Mouse (Mus musculus): ENCODE results near the gene Rhcg. TPM values are rescaled to one million over a fixed set of nuclear protein-coding genes. Genes with fewer than 3 reads are reported as not detected.

Gene Rhcg
- polyA plus RNA-seq, 1 experiment from 2014 or later = not detected

- H3K4me2 ChIP-seq = no peak overlapping the region
- 49% methylated on average over 8 of the region's 8 CpGs for WGBS
- H3K27me3 ChIP-seq (replicated peaks) = peaks cover 98% of the 10 kb centered on the region
- no peak overlapping the region for H3K9ac ChIP-seq
- H3K36me3 ChIP-seq = no peaks in the 10 kb centered on the region
- H3K9me3 ChIP-seq (replicated peaks) = no peaks in the 10 kb centered on the region
- H3K4me1 ChIP-seq (replicated peaks) = no peaks in the 10 kb centered on the region
- no peak overlapping the region for H3K4me3 ChIP-seq
- H3K27ac ChIP-seq (ENCODE audit: poor library complexity, severe bottlenecking) = no peak overlapping the region
- ATAC-seq (ENCODE audit: insufficient number of reproducible peaks, low FRiP score) = no peak
These were observed 15.5 kb downstream of the Rhcg start for GRCm38 (mm10) chr7:79602006-79602405.

- no peaks in the 10 kb centered on the region for H3K36me3 ChIP-seq
- no peak overlapping the region for H3K4me3 ChIP-seq
- H3K27ac ChIP-seq (ENCODE audit: poor library complexity, severe bottlenecking) = no peak overlapping the region
- H3K9me3 ChIP-seq (replicated peaks) = no peaks in the 10 kb centered on the region
- whole genome bisulfite sequencing = 73% methylated on average over 10 of the region's 10 CpGs
- peaks cover 99% of the 10 kb centered on the region for H3K27me3 ChIP-seq (replicated peaks)
- no peak for ATAC-seq (ENCODE audit: insufficient number of reproducible peaks, low FRiP score)
- no peak overlapping the region for H3K4me2 ChIP-seq
- H3K4me1 ChIP-seq (replicated peaks) = no peaks in the 10 kb centered on the region
- no peak overlapping the region for H3K9ac ChIP-seq
These were observed 17.3 kb downstream of the Rhcg start for GRCm38 (mm10) chr7:79600122-79600521.

- Histone ChIP-seq H3K27ac (ENCODE audit: poor library complexity, severe bottlenecking) (no peak overlapping the region), H3K4me1 (replicated peaks) (peaks cover 11% of the 10 kb centered on the region), H3K27me3 (replicated peaks) (peaks cover 99% of the 10 kb centered on the region), H3K9me3 (replicated peaks) (no peaks in the 10 kb centered on the region), H3K4me3 (no peak overlapping the region), H3K36me3 (no peaks in the 10 kb centered on the region), H3K4me2 (no peak overlapping the region), H3K9ac (no peak overlapping the region)
- ATAC-seq (ENCODE audit: insufficient number of reproducible peaks, low FRiP score) = no peak
- WGBS = 12% methylated on average over 7 of the region's 7 CpGs
These were observed 22.6 kb downstream of the Rhcg start for GRCm38 (mm10) chr7:79594854-79595253.

DNA sequence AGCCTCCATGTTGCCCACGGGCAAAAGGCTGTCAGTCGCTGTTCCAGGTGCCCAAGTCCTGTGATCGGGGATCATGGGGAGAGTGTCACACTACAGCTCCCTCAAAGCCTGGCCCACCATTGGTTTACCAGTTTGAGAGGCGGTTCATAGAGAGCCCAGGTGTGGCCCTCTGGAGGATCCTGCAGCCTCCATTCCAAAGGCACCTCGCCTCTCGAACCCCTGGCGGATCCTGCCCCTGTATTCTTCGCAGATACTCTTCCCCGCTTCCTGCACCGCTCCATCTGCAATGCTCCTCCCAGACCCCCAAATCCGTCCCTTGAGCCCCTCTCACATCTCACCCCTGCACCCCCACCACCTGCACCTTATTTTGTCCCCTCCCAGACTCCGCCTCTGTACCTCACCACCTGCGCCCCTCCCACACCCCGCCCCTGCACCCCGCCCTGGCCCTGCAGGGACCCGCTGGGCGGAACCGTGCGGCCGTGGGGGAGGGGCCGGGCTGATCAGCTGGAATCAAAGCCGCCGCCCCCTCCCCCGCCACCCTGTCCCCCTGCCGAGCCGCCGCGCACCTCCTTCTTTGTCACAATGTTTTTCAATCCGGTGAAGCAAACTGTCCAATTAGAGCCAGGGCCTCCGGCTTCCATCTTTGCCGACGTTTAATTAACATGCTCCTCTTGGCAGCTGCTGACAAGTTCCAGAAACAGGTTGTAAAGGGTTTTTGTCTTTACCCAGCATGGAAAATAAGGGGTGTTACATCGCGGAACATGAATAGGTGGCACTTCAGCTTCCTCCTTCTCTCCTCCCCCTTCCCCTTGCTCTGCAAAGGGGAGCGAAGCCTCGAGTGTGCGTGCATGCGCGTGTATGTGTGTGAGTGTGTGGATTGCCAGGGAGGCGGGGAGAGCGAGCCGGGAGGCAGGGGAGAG is 25.4 kb downstream of the Rhcg start:
- Histone ChIP-seq H3K27ac (ENCODE audit: poor library complexity, severe bottlenecking) (no peak overlapping the region), H3K27me3 (replicated peaks) (peaks cover 95% of the 10 kb centered on the region), H3K9ac (peak overlapping the region; percentile 37; the same call in 1 of the 2 replicates), H3K4me3 (peak overlapping the region; percentile 43), H3K36me3 (no peaks in the 10 kb centered on the region), H3K4me2 (peak overlapping the region; percentile 76), H3K4me1 (replicated peaks) (peaks cover 11% of the 10 kb centered on the region), H3K9me3 (replicated peaks) (peaks cover 7% of the 10 kb centered on the region)
- no peak for ATAC-seq (ENCODE audit: insufficient number of reproducible peaks, low FRiP score)
- 1% methylated on average over 41 of the region's 42 CpGs for WGBS

DNA sequence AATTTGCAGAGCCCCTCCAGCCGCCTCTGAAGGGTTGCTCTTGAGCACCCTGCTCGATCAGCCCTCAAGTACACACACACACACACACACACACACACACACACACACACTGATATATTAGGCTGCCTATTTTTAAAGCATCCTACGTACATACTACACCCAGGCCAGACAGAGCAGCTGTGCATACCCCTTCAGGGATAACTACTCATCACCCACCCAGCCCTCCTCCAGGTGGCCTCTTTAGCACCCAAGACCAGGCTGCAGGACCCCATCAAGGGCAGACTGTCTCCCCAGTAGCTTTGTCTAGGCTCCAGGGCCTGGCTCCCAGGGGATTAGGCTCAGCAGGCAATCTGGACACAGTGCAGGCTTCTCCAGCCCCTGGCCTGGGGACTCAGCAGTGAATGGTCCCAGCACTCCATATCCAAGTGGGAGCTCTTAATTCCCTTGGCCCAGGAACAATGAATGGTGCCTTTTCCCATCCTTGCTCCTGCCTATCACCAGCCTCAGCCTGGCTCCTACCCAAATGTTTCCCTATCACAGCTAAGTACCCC is 26.8 kb downstream of the Rhcg start:
- H3K4me1 ChIP-seq (replicated peaks) = peaks cover 11% of the 10 kb centered on the region
- no peak for ATAC-seq (ENCODE audit: insufficient number of reproducible peaks, low FRiP score)

DNA sequence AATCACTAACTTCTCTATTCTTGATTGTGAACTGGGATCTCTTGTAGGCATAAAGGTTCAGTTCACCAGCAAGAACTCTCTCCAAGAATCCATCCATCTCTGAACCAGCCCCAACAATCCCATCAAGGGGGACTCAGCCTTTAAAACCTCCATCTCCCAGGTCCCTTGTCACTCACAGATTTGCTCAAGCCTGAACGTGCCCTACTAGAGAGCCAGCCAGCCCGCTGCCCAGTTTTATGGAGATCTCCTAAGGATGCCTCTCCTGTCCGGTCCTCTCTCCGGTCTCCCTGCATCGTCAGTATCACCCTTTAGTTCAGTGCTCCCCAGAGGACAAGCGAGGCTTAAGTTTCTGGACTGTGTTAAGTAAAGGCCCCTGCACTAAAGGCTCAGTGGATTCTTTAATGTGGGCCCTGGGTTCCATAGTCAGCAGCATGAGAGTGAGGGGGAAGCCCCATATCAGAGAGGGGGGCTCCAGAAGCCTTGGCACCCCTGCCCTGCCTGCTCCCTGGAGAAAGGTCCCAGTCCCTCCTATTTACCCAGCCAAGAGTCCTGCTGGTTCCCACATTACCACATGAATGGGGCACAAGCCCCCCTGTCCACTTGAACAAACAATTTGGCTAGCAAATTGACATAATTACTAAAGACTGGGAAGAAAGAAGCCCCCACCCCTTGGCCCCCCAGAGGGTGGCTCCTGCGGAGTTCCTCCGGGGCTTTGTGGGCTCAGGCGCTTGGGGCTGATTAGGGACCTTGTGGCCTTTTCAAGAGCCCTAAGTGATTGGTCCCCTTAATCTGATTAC is 27.5 kb downstream of the Rhcg start:
- H3K36me3 ChIP-seq = no peaks in the 10 kb centered on the region
- H3K27me3 ChIP-seq (replicated peaks) = peaks cover 87% of the 10 kb centered on the region
- H3K4me3 ChIP-seq = no peak overlapping the region
- ATAC-seq (ENCODE audit: insufficient number of reproducible peaks, low FRiP score) = no peak
- WGBS = 13% methylated on average over 9 of the region's 9 CpGs
- H3K9ac ChIP-seq = no peak overlapping the region
- H3K4me1 ChIP-seq (replicated peaks) = peaks cover 11% of the 10 kb centered on the region
- no peak overlapping the region for H3K4me2 ChIP-seq
- H3K9me3 ChIP-seq (replicated peaks) = peaks cover 7% of the 10 kb centered on the region
- no peak overlapping the region for H3K27ac ChIP-seq (ENCODE audit: poor library complexity, severe bottlenecking)

More for the DNA sequence above, 26.8 kb downstream of the Rhcg start:
- Histone ChIP-seq H3K9me3 (replicated peaks) (peaks cover 7% of the 10 kb centered on the region), H3K36me3 (no peaks in the 10 kb centered on the region), H3K27ac (ENCODE audit: poor library complexity, severe bottlenecking) (no peak overlapping the region), H3K9ac (no peak overlapping the region), H3K27me3 (replicated peaks) (peaks cover 88% of the 10 kb centered on the region), H3K4me3 (no peak overlapping the region), H3K4me2 (no peak overlapping the region)
- 9% methylated on average over 3 of the region's 3 CpGs for WGBS

DNA sequence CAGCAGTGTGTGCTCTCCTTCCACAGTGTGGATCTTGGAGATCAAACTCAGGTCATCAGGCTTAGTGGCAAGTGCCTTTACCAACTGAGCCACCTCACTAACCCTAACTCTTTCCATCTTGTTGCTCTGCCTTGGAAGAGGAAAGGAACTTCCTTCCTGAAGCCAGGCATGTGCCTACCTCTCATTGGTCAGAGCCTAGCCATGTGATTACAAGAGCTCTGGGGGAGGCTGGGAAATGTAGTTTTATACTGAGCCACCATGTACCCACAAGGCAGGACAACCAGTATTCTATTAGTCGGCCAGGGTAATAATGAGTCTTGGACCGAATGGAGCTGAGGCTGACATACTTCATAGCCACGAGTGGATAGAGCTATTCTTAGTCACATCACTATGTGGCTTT is 29.2 kb downstream of the Rhcg start:
- peaks cover 7% of the 10 kb centered on the region for H3K9me3 ChIP-seq (replicated peaks)
- no peak overlapping the region for H3K27ac ChIP-seq (ENCODE audit: poor library complexity, severe bottlenecking)
- H3K27me3 ChIP-seq (replicated peaks) = peaks cover 87% of the 10 kb centered on the region
- H3K4me2 ChIP-seq = no peak overlapping the region
- no peaks in the 10 kb centered on the region for H3K36me3 ChIP-seq
- no peak overlapping the region for H3K9ac ChIP-seq
- WGBS = 69% methylated on average over 3 of the region's 3 CpGs
- no peak for ATAC-seq (ENCODE audit: insufficient number of reproducible peaks, low FRiP score)
- peaks cover 11% of the 10 kb centered on the region for H3K4me1 ChIP-seq (replicated peaks)
- no peak overlapping the region for H3K4me3 ChIP-seq

GRCm38 (mm10) chr7:79578851-79579241 is 38.6 kb downstream of the Rhcg start:
- Histone ChIP-seq H3K4me2 (peak overlapping the region; percentile 63), H3K4me1 (replicated peaks) (peaks cover 20% of the 10 kb centered on the region), H3K9me3 (replicated peaks) (no peaks in the 10 kb centered on the region), H3K4me3 (peak overlapping the region; percentile 33), H3K9ac (peak overlapping the region; percentile 7; the same call in 1 of the 2 replicates), H3K36me3 (no peaks in the 10 kb centered on the region), H3K27ac (ENCODE audit: poor library complexity, severe bottlenecking) (no peak overlapping the region), H3K27me3 (replicated peaks) (peaks cover 88% of the 10 kb centered on the region)
- peak; percentile 48 for ATAC-seq (ENCODE audit: insufficient number of reproducible peaks, low FRiP score)
- 6% methylated on average over 20 of the region's 20 CpGs for WGBS

DNA sequence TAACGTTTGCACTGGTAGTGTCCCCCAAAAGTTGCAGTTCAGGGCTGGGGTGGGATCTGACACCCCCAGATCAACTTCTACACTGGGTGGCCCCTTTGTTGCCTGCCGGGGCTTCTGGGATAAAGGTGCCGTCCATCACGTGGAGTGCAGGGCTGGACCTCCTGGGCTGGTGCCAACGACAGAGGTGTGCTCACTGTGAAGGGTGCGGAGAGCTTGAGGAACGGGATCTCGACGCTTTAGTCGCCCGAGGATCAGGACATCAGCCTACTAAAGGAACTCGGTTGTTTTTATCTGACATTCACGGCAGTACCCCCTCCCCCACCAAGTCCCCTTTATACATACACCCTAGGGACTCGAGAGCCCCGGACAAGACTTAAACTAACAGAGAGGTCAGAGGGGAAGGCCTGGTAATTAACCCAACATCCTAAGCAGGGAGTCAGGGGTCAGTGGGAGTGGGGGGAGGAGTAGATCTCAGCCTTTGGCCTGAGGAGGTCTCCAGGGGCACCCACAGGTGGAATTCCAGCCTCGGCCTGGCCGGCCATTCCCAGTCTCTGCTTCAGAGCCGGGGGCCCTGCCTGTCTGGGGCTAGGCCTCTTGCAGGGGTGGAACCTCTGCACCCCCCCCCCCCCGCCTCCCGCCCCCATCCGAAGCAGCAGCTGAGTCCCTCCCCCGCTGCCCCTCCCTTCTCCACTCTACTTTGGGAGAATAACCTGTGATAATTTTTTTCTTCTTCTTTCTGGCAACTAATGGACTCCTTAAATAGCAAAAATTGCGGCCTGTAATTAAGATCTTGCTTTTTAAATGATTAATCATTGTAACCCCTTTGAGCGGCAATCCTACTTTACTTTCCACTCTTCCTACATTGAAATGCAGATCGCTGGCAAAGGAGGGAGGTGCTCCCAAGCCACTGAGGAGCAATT is 39.3 kb downstream of the Rhcg start:
- 7% methylated on average over 25 of the region's 25 CpGs for WGBS
- Histone ChIP-seq H3K27me3 (replicated peaks) (peaks cover 88% of the 10 kb centered on the region), H3K9ac (no peak overlapping the region), H3K36me3 (no peaks in the 10 kb centered on the region), H3K4me2 (peak overlapping the region; percentile 63), H3K4me3 (peak overlapping the region; percentile 33; the same call in 1 of the 2 replicates), H3K9me3 (replicated peaks) (no peaks in the 10 kb centered on the region), H3K4me1 (replicated peaks) (peaks cover 20% of the 10 kb centered on the region), H3K27ac (ENCODE audit: poor library complexity, severe bottlenecking) (no peak overlapping the region)
- ATAC-seq (ENCODE audit: insufficient number of reproducible peaks, low FRiP score) = no peak

DNA sequence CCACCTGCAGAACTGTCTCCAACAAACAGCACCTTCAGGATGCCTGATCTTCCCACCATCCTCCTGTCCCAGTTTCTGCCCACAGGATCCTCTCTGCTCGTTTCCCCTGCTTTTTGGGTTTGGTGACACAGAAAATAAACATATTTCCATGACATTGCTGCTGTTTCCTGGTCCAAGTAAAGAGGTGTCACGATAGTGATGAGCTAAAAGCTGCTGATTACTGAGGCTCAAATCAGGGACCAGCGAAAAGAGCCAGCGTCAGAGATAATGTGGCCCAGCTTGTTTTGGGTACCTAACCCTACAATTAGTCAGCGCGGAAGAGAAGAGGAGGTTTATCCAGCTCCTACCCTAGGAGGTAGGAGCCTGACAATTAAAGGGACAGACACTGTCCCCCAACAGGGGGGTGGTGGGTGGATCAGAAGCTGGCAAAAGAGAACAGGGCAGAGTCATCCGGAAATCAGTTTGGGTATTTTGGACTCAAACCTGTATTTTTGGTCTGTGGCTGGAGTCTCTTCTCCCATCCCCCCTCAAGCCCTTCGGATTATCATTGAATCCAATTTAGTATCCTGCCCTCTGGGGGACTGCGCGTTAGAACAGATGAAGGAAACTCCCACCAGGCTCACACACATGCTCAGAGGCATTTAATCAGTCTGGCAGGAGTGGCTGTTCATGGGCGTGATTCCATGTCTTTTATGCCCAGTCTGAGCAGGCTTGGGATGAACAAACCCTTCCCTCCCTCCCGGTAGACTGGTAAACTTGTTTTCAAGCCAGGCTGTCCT is 40.2 kb downstream of the Rhcg start:
- Histone ChIP-seq H3K4me2 (peak overlapping the region; percentile 63; the same call in 1 of the 2 replicates), H3K9ac (no peak overlapping the region), H3K4me1 (replicated peaks) (peaks cover 20% of the 10 kb centered on the region), H3K27me3 (replicated peaks) (peaks cover 89% of the 10 kb centered on the region), H3K9me3 (replicated peaks) (no peaks in the 10 kb centered on the region), H3K27ac (ENCODE audit: poor library complexity, severe bottlenecking) (no peak overlapping the region), H3K36me3 (no peaks in the 10 kb centered on the region), H3K4me3 (no peak overlapping the region)
- no peak for ATAC-seq (ENCODE audit: insufficient number of reproducible peaks, low FRiP score)
- WGBS = 4% methylated on average over 12 of the region's 12 CpGs

All from heart, embryonic 12.5 days (tissue).